1 mouse cellular context compared by ENCODE assay signal in the genomic region with DNA sequence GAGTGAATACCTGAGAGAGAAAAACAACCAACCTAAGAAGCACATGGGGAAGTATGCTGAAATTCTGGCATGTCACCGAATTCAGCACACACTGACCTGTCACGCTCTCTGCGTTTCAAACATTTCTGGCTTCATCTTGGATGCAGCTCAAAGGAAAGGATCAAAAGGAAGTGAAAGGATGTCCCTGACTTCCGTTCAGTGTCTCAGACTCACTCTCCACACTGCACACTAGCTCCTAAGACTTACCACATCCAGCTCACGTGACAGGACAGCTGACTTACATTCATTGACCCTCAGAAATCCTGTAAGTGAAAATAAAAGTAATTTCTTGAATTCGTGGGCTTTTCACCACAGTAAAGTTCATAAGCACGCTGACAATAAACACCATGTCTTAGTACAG.
TF ChIP-seq lines count a peak whose summit lies in the region.

No protein-coding gene starts in this region.

TF ChIP-seq in CH12.LX, 34 proteins besides CTCF, POLR2A, EP300 and RAD21:
- TF ChIP-seq USF1 (IDR thresholded peaks at IDR 0.05; ENCODE audit: low read depth, low read length) = peak; percentile 32
- TF ChIP-seq BHLHE40 (IDR thresholded peaks at IDR 0.05; ENCODE audit: low read depth, low read length) = peak; percentile 81
- TF ChIP-seq GABPA (IDR thresholded peaks at IDR 0.05; ENCODE audit: insufficient replicate concordance, low read depth, low read length) = no peak
